Mouse (Mus musculus) kidney, postnatal 0 days (tissue): ENCODE data around the gene Pten. TPM values are rescaled to one million over a fixed set of nuclear protein-coding genes. Genes with fewer than 3 reads are reported as not detected.

Experiments used
- ATAC-seq: fragments of 200-750 bp; cut with Nextera tagmentation; replicated peaks from 2 replicates; pipeline ENCODE4 v1.8.0; 2017; ENCODE audit warnings: low read depth, moderate number of reproducible peaks, moderate TSS enrichment, moderate library complexity; ENCODE audit not compliant: low FRiP score
- DNase-seq: peaks from one replicate; pipeline ENCODE4 v3.0.0-alpha.2; 2016; ENCODE audit warnings: low spot score
- H3K27ac ChIP-seq: fragments of 300-500 bp; sonication (generic); 2 replicates; pipeline ENCODE4 v1.5.1; 2014; ENCODE audit warnings: mild to moderate bottlenecking
- H3K27me3 ChIP-seq: fragments of 300-500 bp; sonication (generic); 2 replicates; pipeline ENCODE4 v1.6.1; 2014; ENCODE audit warnings: low read length, mixed read lengths; ENCODE audit not compliant: insufficient read depth
- H3K36me3 ChIP-seq: fragments of 300-500 bp; sonication (generic); 2 replicates; pipeline ENCODE4 v1.6.1; 2014; ENCODE audit warnings: low read length, mixed read lengths; ENCODE audit not compliant: insufficient read depth
- H3K4me1 ChIP-seq: fragments of 300-500 bp; sonication (generic); replicated peaks from 2 replicates; pipeline ENCODE4 v1.6.1; 2014; ENCODE audit warnings: antibody characterized with exemption, low read length, mixed read lengths; ENCODE audit not compliant: insufficient read depth
- H3K4me2 ChIP-seq: fragments of 300-500 bp; sonication (generic); 2 replicates; pipeline ENCODE4 v1.6.1; 2014; ENCODE audit warnings: mild to moderate bottlenecking, low read length, moderate library complexity, mixed read lengths
- H3K4me3 ChIP-seq: fragments of 300-500 bp; sonication (generic); replicated peaks from 2 replicates; pipeline ENCODE4 v1.5.1; 2014; ENCODE audit warnings: low read depth, low read length
- H3K9ac ChIP-seq: fragments of 300-500 bp; sonication (generic); 2 replicates; pipeline ENCODE4 v1.6.1; 2014; ENCODE audit warnings: low read depth, low read length
- H3K9me3 ChIP-seq: fragments of 300-500 bp; sonication (generic); replicated peaks from 2 replicates; pipeline ENCODE4 v1.6.1; 2016; ENCODE audit warnings: low read length, inconsistent platforms, mixed read lengths
- CTCF ChIP-seq: IDR thresholded peaks from 2 replicates; pipeline ENCODE4 v1.5.1; 2016; ENCODE audit warnings: antibody characterized with exemption, low read depth, mild to moderate bottlenecking, moderate library complexity
- WGBS: fragments of 180-500 bp; shearing (Covaris S2); extraction: QIAGEN DNeasy Blood & Tissue Kit; methylation state at CpG from one replicate; pipeline ENCODE4 v1.1.7; 2014; 5-methylcytosine and 5-hydroxymethylcytosine counted together
- polyA plus RNA-seq: library from polyadenylated mRNA; unstranded; fragments of >200 nt; fragmentation: Nextera tagmentation; extraction: Ambion mirVana; gene quantifications from 2 replicates; pipeline ENCODE4 v1.2.1, GENCODE M21; 2015

Pten gene
- polyA plus RNA-seq, 1 experiment from 2014 or later: 9.2 TPM

- Histone ChIP-seq H3K36me3 (no peaks in the 10 kb centered on the region), H3K27me3 (no peaks in the 10 kb centered on the region), H3K4me1 (no peaks in the 10 kb centered on the region), H3K9me3 (no peaks in the 10 kb centered on the region), H3K9ac (no peak overlapping the region), H3K27ac (no peak overlapping the region), H3K4me3 (no peak overlapping the region), H3K4me2 (no peak overlapping the region)
- DNase-seq: no peak
- no peak for TF ChIP-seq CTCF
- WGBS: 59% methylated on average over 7 of the region's 7 CpGs
- ATAC-seq: no peak
These were observed 116.8 kb downstream of the Pten start for GRCm38 (mm10) chr19:32873904-32874637.

Other genes starting within 250 kb of the Pten start
- 27.1 and 28.3 TPM in 2 replicates for gene Papss2, start 161.7 kb upstream of the Pten start, polyA plus RNA-seq
- 79.2 and 83.7 TPM in 2 replicates for gene Atad1, start 17.7 kb upstream of the Pten start, polyA plus RNA-seq